Mouse (Mus musculus): Measurements from ENCODE around the gene 4931428F04Rik.

Gene 4931428F04Rik

GRCm38 (mm10) chr8:105285514-105285913, 4.2 kb downstream of the 4931428F04Rik start:
- DNase-seq: peak in 1 of 2 experiments; percentile 22

- DNase-seq: peak; percentile 52 to 64
Observed at GRCm38 (mm10) chr8:105283074-105283473, 6.6 kb downstream of the 4931428F04Rik start.

- no peak for DNase-seq
Observed at GRCm38 (mm10) chr8:105282239-105282638, 7.4 kb downstream of the 4931428F04Rik start.

DNA sequence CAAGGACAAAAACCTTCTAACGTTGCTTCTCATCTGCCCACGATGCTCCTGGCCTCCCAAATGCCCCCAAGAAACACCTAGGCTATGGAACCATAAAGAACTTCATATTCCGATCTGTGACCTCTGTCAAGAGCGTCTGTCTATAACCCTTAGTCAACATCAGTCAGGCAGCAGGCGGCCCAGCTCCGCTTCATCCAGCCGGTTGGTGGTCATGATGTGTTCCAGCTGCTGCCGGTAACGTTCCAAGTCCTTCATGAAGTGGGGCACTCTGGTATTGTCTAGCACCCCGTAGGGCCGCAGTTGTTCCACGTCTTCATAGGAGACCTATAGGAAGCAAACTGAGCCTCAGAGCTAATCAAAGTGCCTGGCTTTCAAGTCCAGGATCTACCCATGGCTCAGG, 7.8 kb downstream of the 4931428F04Rik start:
- DNase-seq: no peak

- no peak for DNase-seq
Observed at GRCm38 (mm10) chr8:105280567-105280966, 9.1 kb downstream of the 4931428F04Rik start.

DNA sequence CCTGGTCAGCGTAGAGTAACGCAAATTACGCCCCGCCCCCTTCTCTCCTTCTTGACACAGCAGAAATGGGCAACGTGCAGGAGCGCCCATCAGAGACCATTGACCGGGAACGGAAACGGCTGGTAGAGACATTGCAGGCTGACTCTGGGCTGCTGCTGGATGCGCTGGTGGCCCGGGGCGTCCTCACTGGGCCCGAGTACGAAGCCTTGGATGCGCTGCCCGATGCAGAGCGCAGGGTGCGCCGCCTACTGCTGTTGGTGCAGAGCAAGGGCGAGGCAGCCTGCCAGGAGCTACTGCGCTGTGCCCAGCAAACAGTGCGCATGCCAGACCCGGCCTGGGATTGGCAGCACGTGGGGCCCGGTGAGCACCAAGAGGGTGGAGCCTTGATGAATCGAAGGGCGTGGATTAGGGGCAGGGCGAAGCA, 10.7 kb downstream of the 4931428F04Rik start:
- DNase-seq: peak; percentile 90 to 95

DNA sequence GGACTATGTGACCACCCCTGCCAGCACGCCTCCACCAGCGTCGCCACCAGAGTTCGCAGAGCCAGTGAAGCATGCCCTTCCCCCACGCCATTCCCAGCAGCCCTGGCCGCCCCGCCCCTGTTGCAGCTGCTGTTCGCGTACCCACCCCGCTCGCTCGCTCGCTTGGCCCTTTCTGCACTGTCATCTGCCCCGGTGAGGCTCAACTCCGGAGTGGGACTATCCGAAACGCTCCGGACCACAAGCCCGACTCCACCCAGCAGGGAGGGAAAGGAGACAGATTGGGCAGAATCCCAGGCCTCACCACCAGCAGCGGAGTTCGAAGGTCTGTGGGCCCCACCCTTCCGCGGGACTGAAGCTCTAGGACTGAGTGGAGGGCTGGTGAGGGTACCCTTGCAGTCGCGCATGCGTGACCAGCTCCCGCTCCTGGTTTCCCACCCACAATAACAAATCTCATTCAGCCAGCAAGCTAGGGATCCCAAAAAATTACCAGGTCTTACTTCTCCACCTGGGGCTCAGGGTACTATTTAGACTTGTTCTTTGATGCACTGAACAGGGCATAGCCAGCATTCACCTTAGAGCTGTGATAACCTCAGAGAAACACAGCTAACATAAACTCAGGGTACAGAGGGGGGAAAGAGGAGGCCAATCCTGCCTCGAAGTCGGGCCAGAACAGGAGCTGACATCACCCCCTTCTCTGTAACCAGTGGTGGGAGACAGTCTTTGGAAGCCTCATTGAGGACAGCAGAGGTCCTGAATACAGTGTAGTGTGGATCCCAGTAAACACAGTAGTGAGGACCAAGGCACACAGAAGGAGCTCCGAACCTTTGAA, 13.2 kb downstream of the 4931428F04Rik start:
- DNase-seq: peak in 1 of 2 experiments; percentile 32

DNA sequence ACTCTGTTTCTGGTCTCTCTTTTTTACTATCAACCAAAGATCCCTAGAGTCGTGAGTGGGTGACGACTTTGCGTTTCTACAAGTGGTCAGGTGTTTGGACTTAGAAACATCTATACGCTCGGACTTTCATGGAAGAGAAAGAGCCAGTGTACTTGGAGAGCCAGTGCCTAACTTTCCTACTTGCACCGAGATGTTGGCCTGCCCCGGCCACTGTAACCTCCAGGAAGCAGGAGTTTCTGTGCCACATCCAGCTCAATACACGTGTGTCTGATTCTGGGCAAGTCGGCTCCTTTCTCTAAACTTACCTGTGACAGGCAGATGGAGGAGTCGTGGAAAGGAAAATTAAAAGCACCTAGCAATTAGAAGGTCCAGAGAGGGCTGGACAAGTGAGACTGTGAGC, 13.8 kb downstream of the 4931428F04Rik start, which contains the start of gene Nol3:
Gene Nol3 (plus strand): TSS at position 301 of the 400 bp plus-strand sequence.
- DNase-seq: no peak

- DNase-seq: no peak
Observed at GRCm38 (mm10) chr8:105275387-105275786, 14.3 kb downstream of the 4931428F04Rik start.

- no peak for DNase-seq
Observed at GRCm38 (mm10) chr8:105270916-105271186, 18.8 kb downstream of the 4931428F04Rik start.

- DNase-seq: no peak
Observed at GRCm38 (mm10) chr8:105270101-105270915, 19.4 kb downstream of the 4931428F04Rik start.

DNA sequence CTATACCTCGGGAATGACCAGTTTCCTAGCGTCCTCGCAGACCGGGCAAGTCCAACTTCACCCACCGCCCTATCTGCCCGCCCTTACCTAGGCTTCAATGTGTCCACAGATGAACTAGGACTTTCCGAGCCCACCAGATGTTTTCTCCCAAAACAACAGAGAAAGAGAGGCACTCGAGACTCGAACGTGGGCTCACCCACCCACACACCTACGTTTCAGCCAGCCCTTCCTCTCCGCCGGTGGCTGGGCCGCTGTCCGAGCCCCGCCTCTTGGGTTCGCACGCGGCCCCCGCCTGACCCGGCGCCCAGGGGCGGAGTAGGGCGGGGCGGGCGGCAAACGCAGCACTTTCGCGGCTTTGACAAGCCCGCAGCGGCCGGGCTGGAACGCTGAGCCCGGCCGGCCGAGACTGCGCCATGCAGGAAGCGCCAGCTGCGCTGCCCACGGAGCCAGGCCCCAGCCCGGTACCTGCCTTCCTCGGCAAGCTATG, 20.2 kb downstream of the 4931428F04Rik start, which contains the start of gene Hsf4:
Gene Hsf4 (plus strand): TSS at position 341 of the 487 bp plus-strand sequence.
- no peak for DNase-seq

- DNase-seq: no peak
Observed at GRCm38 (mm10) chr8:105269075-105269458, 20.6 kb downstream of the 4931428F04Rik start.

DNA sequence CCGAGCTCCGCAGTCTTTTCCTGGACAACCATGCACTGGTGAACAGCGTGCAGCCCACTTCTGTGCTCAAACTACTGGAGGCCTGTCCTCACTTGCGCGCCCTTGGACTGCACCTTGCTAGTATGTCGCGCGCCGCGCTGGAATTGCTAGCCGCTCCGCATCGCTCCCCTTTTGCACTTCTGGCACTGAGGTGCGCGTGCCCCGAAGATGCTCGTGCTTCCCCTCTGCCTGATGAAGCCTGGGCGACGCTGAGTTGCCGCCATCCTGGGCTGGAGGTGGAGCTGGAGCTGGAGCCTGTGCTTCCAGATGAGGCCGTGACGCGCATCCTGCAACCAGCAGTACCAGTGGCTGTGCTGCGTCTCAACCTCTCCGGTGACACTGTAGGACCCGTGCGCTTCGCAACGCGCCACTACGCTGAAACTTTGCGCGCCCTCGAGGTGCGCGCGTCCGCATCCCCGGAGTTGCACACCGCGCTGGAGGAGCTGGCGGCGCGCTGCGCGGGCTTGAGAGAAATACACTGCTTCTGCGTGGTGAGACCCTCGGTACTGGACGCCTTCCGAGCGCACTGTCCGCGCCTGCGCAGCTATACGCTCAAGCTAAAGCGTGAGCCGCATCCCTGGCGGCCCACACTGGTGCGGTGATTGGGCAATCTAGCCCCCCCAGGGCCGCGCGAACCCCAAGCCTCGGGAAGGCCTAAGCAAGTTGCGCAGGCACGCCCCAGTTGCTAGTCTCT, 21.2 kb downstream of the 4931428F04Rik start:
- peak; percentile 38 to 42 for DNase-seq

DNA sequence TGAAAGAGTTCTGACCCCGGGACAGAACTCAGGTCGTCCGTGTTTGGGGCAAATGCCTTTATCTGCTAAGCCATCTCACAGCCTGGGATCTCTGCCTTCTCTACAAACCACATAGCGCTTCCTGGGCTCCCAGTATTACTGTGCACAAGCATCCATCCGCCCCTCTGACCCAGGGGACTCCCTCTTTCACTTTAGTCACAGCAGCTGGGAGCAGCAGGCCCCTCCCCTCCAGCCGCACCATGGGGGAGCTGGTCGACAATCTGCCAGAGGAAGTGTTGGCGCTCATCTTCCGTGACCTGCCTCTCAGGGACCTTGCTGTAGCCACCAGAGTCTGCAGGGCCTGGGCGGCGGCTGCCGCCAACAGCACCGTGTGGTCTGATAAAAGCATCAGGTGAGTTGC, 22.9 kb downstream of the 4931428F04Rik start:
- DNase-seq: no peak

GRCm38 (mm10) chr8:105265128-105265527, 24.5 kb downstream of the 4931428F04Rik start:
- no peak for DNase-seq

DNA sequence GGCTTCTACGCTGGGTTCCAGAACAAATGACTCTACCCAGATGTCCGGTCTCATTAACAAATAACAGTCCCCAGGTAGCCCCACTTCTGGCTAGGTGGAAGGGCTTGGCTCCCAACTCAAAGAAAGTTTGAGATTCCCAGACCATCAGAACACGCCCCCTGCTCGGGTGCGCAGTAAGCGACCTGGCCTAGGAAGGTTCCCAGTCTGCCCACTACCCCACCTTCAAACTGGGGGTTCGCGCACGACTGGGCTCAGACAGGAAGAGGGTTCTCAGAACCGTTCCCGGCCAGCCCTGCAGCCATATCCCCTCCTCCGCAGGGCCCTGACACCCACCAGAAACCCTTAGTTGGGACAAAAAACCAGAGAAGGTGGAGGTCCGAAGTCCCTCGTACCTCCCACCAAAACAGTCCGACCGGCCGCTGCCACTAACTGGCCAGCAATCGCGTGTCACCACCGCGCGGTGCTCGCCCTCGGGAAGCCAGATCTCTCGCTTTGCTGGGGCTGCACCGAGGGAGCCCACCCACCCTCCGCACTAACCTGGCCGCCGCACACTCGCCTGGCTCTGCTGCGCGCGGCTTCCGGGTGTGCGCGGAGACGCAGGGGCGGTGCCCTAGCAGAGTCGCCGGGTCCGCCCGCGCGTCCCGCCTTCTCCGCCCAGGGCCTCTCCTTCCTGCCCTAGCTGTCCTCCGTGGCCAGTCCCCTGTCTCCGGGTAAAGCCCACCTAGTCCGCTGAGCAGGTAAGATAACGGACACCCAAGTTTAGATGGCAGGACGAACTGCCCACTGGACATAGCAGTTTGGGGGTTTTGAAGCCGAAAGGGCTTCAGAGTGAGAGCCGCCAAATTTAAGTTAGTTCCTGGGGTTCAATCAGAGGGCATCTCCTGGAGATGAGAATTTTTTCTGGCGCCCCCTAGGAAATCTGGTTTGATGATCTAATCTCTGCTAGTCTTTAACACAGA, 25.4 kb downstream of the 4931428F04Rik start, which contains the start of the genes Tradd and Fbxl8:
Gene Tradd (minus strand): TSS at position 586 of the 959 bp plus-strand sequence.
Gene Fbxl8 (plus strand): TSS at position 625 of the 959 bp plus-strand sequence.
- peak; percentile 49 to 59 for DNase-seq

DNA sequence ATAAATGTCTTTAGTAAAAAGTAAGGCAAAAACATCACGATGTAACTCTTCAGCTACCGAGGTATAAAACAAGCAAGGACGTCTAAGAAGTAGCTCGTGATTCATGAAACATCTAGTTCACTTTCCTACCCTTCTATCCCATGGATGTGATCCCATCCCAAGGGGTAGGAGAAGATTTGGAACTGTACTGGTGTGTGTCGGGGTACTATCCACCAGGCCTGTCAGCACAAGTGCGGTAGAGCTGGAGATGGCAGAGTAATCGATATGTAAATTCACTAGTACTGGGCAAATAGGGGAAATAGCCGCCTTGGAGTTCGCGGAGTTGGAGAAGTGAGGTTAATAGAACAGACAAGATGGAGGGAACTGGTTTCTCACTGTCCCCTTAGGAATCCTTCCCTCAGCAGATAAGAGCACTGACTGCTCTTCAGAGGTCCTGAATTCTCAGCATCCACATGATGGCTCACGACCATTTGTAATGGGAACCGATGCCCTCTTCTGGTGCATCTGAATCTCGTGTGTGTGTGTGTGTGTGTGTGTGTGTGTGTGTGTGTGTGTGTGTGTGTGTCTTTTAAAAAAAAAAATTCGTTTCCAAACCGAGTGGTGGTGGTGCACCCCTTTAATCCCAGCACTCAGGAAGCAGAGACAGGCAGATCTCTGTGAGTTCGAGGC, 26.3 kb downstream of the 4931428F04Rik start:
- DNase-seq: no peak

DNA sequence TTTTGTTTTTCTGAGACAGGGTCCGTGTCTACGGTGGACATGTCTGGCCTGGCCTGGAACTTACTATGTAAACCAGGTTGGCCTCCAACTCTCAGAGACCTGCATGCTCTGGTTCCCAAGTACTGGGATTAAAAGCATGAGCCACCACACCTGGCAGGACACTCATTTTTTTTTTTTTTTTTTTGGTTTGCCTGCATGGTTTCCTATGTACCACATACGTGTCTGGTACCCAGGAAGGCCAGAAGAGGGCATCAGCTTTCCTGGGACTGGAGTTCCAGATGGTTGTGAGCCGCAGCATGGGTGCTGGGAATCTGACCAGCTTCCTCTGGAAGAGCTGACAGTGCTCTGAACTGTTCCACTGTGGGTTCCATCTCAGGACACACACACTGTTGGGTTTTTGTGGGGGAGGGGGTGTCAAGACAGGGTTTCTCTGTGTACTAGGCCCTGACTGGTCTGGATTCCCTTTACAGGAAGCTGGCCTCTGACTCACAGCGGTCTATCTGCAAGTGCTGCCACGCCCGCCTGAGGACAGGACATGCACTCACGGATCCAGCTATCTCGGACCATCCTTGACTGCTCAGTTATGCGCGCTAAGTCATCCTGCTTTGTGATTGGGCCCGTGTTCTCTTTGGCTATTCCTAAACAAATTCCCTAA, 28.2 kb downstream of the 4931428F04Rik start:
- DNase-seq: no peak

GRCm38 (mm10) chr8:105260371-105261099, 29.1 kb downstream of the 4931428F04Rik start:
- no peak for DNase-seq
